Mouse (Mus musculus) heart, postnatal 0 days (tissue): ENCODE results near the gene Ciz1. TPM values are rescaled to one million over a fixed set of nuclear protein-coding genes. Genes with fewer than 3 reads are reported as not detected.

Experiments
- ATAC-seq: fragments of 200-750 bp; cut with Nextera tagmentation; 2 replicates; pipeline ENCODE4 v1.8.0; 2017; ENCODE audit warnings: low read depth, moderate number of reproducible peaks, moderate library complexity; ENCODE audit not compliant: insufficient read depth
- DNase-seq: peaks from one replicate; pipeline ENCODE4 v3.0.0-alpha.2; 2016; ENCODE audit warnings: low spot score
- H3K27ac ChIP-seq: fragments of 300-500 bp; sonication (generic); 2 replicates; pipeline ENCODE4 v1.5.1; 2014; ENCODE audit warnings: low read depth, mild to moderate bottlenecking
- H3K27me3 ChIP-seq: fragments of 300-500 bp; sonication (generic); 2 replicates; pipeline ENCODE4 v1.6.1; 2014; ENCODE audit warnings: low read length, mixed read lengths; ENCODE audit not compliant: control insufficient read depth, insufficient read depth
- H3K36me3 ChIP-seq: fragments of 300-500 bp; sonication (generic); replicated peaks from 2 replicates; pipeline ENCODE4 v1.6.1; 2014; ENCODE audit warnings: low read length, mixed read lengths; ENCODE audit not compliant: control insufficient read depth, insufficient read depth
- H3K4me1 ChIP-seq: fragments of 300-500 bp; sonication (generic); 2 replicates; pipeline ENCODE4 v1.6.1; 2014; ENCODE audit warnings: antibody characterized with exemption; ENCODE audit not compliant: control insufficient read depth, insufficient read depth
- H3K4me2 ChIP-seq: fragments of 300-500 bp; sonication (generic); 2 replicates; pipeline ENCODE4 v1.6.1; 2014; ENCODE audit warnings: low read depth, mild to moderate bottlenecking, low read length, moderate library complexity
- H3K4me3 ChIP-seq: fragments of 300-500 bp; sonication (generic); 2 replicates; pipeline ENCODE4 v1.5.1; 2014; ENCODE audit warnings: low read depth, low read length
- H3K9ac ChIP-seq: fragments of 300-500 bp; sonication (generic); replicated peaks from 2 replicates; pipeline ENCODE4 v1.6.1; 2014; ENCODE audit warnings: low read depth, low read length, mixed read lengths
- H3K9me3 ChIP-seq: fragments of 300-500 bp; sonication (generic); replicated peaks from 2 replicates; pipeline ENCODE4 v1.6.1; 2016; ENCODE audit warnings: low read length; ENCODE audit not compliant: control insufficient read depth
- CTCF ChIP-seq: IDR thresholded peaks from 2 replicates; pipeline ENCODE4 v1.5.1; 2016; ENCODE audit warnings: antibody characterized with exemption, control low read depth, low read depth
- EP300 ChIP-seq: IDR thresholded peaks from 2 replicates; pipeline ENCODE4 v1.6.1; 2016; ENCODE audit warnings: antibody characterized with exemption, low read depth
- WGBS: fragments of 180-500 bp; shearing (Covaris S2); extraction: QIAGEN DNeasy Blood & Tissue Kit; methylation state at CpG from one replicate; pipeline ENCODE4 v1.1.7; 2014; 5-methylcytosine and 5-hydroxymethylcytosine counted together
- polyA plus RNA-seq: library from polyadenylated mRNA; unstranded; fragments of >200 nt; fragmentation: Nextera tagmentation; extraction: Ambion mirVana; gene quantifications from 2 replicates; pipeline ENCODE4 v1.2.1, GENCODE M21; 2015
- total RNA-seq: library from RNA; depleted of rRNA; stranded (reverse); fragments of >200 nt; gene quantifications from 2 replicates; pipeline ENCODE4 v1.2.3, GENCODE M21; 2014; ENCODE audit warnings: low replicate concordance; rRNA removed

Ciz1 gene
- total RNA-seq (61.9 and 79.9 TPM in 2 replicates), polyA plus RNA-seq (17.6 and 18.5 TPM in 2 replicates)

GRCm38 (mm10) chr2:32352151-32353006 lies at the start of gene Ciz1:
Gene Ciz1 (plus strand): TSS chr2:32352327.
- 3% methylated on average over 42 of the region's 52 CpGs for WGBS
- Histone ChIP-seq H3K27ac (no peak within 1 kb of the TSS), H3K36me3 (no peaks in the 10 kb centered on the region), H3K27me3 (peaks cover 27% of the 10 kb centered on the region), H3K4me1 (peaks cover 4% of the 10 kb centered on the region; the same call in 1 of the 2 replicates), H3K4me2 (peak within 1 kb of the TSS; percentile 79), H3K9me3 (no peaks in the 10 kb centered on the region), H3K9ac (peak within 1 kb of the TSS; percentile 51), H3K4me3 (peak within 1 kb of the TSS; percentile 48)
- ATAC-seq (peak; percentile 12; the same call in 1 of the 2 replicates), DNase-seq (no peak)
- TF ChIP-seq CTCF (no peak), EP300 (no peak)

- Histone ChIP-seq H3K4me2 (no peak overlapping the region), H3K4me3 (no peak overlapping the region), H3K9ac (no peak overlapping the region), H3K4me1 (no peaks in the 10 kb centered on the region), H3K9me3 (no peaks in the 10 kb centered on the region), H3K27ac (no peak overlapping the region), H3K36me3 (peaks cover 98% of the 10 kb centered on the region), H3K27me3 (no peaks in the 10 kb centered on the region)
- DNase-seq (no peak), ATAC-seq (no peak)
- TF ChIP-seq EP300 (no peak), CTCF (no peak)
- 91% methylated on average over 10 of the region's 10 CpGs for WGBS
These were observed 49.2 kb upstream of the Ciz1 start for GRCm38 (mm10) chr2:32302952-32303351.

- ATAC-seq, result 0 out of 2 replicates have a peak, but pooled peaks have one; percentile 32
- Histone ChIP-seq H3K27me3 (no peaks in the 10 kb centered on the region), H3K27ac (no peak overlapping the region), H3K4me3 (no peak overlapping the region), H3K36me3 (peaks cover 90% of the 10 kb centered on the region), H3K9ac (no peak overlapping the region), H3K9me3 (no peaks in the 10 kb centered on the region), H3K4me2 (no peak overlapping the region), H3K4me1 (no peaks in the 10 kb centered on the region)
- no peak for TF ChIP-seq EP300
- peak; percentile 62 for TF ChIP-seq CTCF
- no peak for DNase-seq
- 68% methylated on average over 8 of the region's 8 CpGs for WGBS
These were observed 47.8 kb upstream of the Ciz1 start for GRCm38 (mm10) chr2:32304145-32304832.

- TF ChIP-seq EP300, result no peak
- TF ChIP-seq CTCF, result no peak
- H3K27ac ChIP-seq, result no peak overlapping the region
- no peaks in the 10 kb centered on the region for H3K4me1 ChIP-seq
- no peaks in the 10 kb centered on the region for H3K9me3 ChIP-seq
- no peaks in the 10 kb centered on the region for H3K27me3 ChIP-seq
- DNase-seq (no peak), ATAC-seq (no peak)
- 92% methylated on average over 5 of the region's 5 CpGs for WGBS
- peaks cover 78% of the 10 kb centered on the region for H3K36me3 ChIP-seq
- no peak overlapping the region for H3K9ac ChIP-seq
- no peak overlapping the region for H3K4me3 ChIP-seq
- no peak overlapping the region for H3K4me2 ChIP-seq
These were observed 46.5 kb upstream of the Ciz1 start for GRCm38 (mm10) chr2:32305668-32306067.

- H3K9me3 ChIP-seq, result no peaks in the 10 kb centered on the region
These were observed 46.0 kb upstream of the Ciz1 start for GRCm38 (mm10) chr2:32306176-32306575.

More at GRCm38 (mm10) chr2:32306176-32306575, 46.0 kb upstream of the Ciz1 start:
- ATAC-seq (no peak), DNase-seq (no peak)
- Histone ChIP-seq H3K4me2 (no peak overlapping the region), H3K9ac (no peak overlapping the region), H3K4me3 (no peak overlapping the region), H3K36me3 (peaks cover 73% of the 10 kb centered on the region), H3K27me3 (peaks cover 1% of the 10 kb centered on the region; the same call in 1 of the 2 replicates), H3K27ac (no peak overlapping the region), H3K4me1 (no peaks in the 10 kb centered on the region)
- TF ChIP-seq EP300 (no peak), CTCF (no peak)
- WGBS, result 79% methylated on average over 9 of the region's 9 CpGs
